Mouse (Mus musculus): ENCODE data around the gene Hint2. TPM values are rescaled to one million over a fixed set of nuclear protein-coding genes. Genes with fewer than 3 reads are reported as not detected.

Gene Hint2
- polyA plus RNA-seq, 1 experiment from 2014 or later: 78.3 TPM

DNA sequence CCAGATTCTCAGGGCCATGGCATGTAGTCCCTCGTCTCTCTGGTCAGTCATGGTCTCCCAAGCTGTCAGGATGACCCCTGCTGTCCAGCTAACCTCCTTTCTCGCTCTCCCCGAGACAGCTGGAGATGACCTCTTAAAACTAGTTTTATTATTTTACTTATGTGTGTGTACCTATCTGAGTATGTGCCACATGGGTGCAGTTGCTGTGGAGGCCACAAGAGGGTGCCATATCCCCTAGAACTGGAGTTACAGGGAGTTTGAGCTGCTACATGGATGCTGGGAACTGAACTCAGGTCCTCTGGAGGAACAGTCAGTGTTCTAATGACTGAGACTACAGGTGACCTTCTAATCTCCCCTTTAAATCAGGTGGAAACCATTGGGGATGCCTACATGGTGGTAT is 6.5 kb downstream of the Hint2 start:
- no peak overlapping the region for H3K9ac ChIP-seq
- H3K4me2 ChIP-seq (replicated peaks): no peak overlapping the region
- no peaks in the 10 kb centered on the region for H3K27me3 ChIP-seq
- H3K27ac ChIP-seq: no peak overlapping the region
- no peak for ATAC-seq (ENCODE audit: low FRiP score)
- H3K9me3 ChIP-seq (replicated peaks): peaks cover 7% of the 10 kb centered on the region
- peaks cover 41% of the 10 kb centered on the region for H3K36me3 ChIP-seq
- peaks cover 10% of the 10 kb centered on the region; the same call in 1 of the 2 replicates for H3K4me1 ChIP-seq
- 94% methylated on average over 3 of the region's 3 CpGs for WGBS
- no peak overlapping the region for H3K4me3 ChIP-seq

DNA sequence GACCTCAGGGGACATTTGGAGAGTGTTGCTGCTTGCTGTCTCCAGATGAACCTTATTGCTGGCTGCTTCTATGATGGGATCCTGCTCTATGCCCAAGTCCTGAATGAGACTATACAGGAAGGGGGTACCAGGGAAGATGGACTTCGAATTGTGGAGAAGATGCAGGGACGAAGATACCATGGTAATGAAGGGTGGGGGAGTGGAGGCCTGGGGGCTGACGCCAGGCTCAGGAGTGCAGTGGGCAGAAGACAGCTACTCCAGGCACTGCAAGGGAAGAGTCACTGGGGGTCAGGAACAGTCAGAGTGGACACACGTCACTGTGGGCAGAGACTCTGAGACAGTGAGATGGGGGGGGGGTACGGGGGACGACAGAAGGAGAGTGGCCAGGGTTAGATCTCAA is 15.8 kb downstream of the Hint2 start:
- Histone ChIP-seq H3K36me3 (peaks cover 15% of the 10 kb centered on the region), H3K4me1 (peaks cover 6% of the 10 kb centered on the region; the same call in 1 of the 2 replicates), H3K9me3 (replicated peaks) (no peaks in the 10 kb centered on the region), H3K4me2 (replicated peaks) (no peak overlapping the region), H3K9ac (no peak overlapping the region), H3K27me3 (no peaks in the 10 kb centered on the region), H3K4me3 (no peak overlapping the region), H3K27ac (no peak overlapping the region)
- no peak for ATAC-seq (ENCODE audit: low FRiP score)
- 77% methylated on average over 6 of the region's 6 CpGs for WGBS

DNA sequence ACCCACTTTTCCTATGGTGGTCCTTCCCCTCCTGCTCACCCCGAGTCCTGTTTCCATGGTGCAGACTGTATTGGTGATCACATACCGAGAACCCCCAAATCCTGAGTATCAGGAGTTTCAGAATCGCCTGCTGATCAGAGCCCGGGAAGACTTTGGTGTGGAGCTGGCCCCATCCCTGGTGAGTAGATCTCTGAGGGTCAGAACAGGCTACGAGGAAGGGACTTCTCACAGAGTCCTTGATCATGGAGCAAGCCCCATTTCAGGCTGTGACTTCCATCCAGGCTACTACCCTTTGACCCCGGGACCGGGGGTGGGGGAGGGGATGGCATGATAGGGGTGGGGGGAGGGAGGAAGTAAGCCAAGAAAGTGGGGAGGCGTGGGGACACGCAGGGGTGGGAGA is 16.2 kb downstream of the Hint2 start:
- no peak for ATAC-seq (ENCODE audit: low FRiP score)
- H3K36me3 ChIP-seq: peaks cover 10% of the 10 kb centered on the region
- H3K4me1 ChIP-seq: peaks cover 6% of the 10 kb centered on the region; the same call in 1 of the 2 replicates
- H3K27me3 ChIP-seq: no peaks in the 10 kb centered on the region
- no peak overlapping the region for H3K4me3 ChIP-seq
- no peak overlapping the region for H3K9ac ChIP-seq
- no peak overlapping the region for H3K27ac ChIP-seq
- 76% methylated on average over 9 of the region's 9 CpGs for whole genome bisulfite sequencing
- no peak overlapping the region for H3K4me2 ChIP-seq (replicated peaks)
- no peaks in the 10 kb centered on the region for H3K9me3 ChIP-seq (replicated peaks)

DNA sequence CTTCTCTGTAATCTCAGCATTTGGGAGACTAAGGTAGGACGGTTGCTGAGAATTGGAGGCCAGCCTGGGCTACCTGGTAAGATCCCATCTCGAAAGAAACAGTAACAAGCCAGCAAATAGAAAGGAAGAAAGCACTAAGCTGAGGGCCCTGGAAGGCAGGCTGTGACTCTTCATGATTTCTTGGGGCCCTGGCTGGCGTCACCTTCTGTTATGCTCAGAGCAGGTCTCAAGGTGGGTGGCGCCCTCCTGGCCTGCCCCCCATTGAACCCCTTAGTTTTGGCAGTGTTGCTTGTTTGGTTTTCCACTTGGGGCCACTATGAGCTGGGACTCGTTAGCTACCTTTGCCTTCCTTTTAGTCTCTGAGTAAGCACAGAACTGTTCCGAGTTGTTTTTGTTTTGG is 19.5 kb downstream of the Hint2 start:
- ATAC-seq (ENCODE audit: low FRiP score): no peak
- no peak overlapping the region for H3K4me2 ChIP-seq (replicated peaks)
- peaks cover 5% of the 10 kb centered on the region; the same call in 1 of the 2 replicates for H3K27me3 ChIP-seq
- H3K4me3 ChIP-seq: no peak overlapping the region
- no peak overlapping the region for H3K27ac ChIP-seq
- H3K9me3 ChIP-seq (replicated peaks): no peaks in the 10 kb centered on the region
- H3K36me3 ChIP-seq: no peaks in the 10 kb centered on the region
- WGBS: 79% methylated on average over 6 of the region's 6 CpGs
- H3K4me1 ChIP-seq: peaks cover 28% of the 10 kb centered on the region
- H3K9ac ChIP-seq: no peak overlapping the region

- H3K9ac ChIP-seq: no peak overlapping the region
- WGBS: 83% methylated on average over 7 of the region's 7 CpGs
- peaks cover 5% of the 10 kb centered on the region; the same call in 1 of the 2 replicates for H3K27me3 ChIP-seq
- 0 out of 2 replicates have a peak overlapping the region, but pooled peaks have one; percentile 8 for H3K4me2 ChIP-seq (replicated peaks)
- H3K9me3 ChIP-seq (replicated peaks): no peaks in the 10 kb centered on the region
- ATAC-seq (ENCODE audit: low FRiP score): no peak
- H3K36me3 ChIP-seq: no peaks in the 10 kb centered on the region
- no peak overlapping the region for H3K27ac ChIP-seq
- no peak overlapping the region for H3K4me3 ChIP-seq
- H3K4me1 ChIP-seq: peaks cover 43% of the 10 kb centered on the region
These were observed 21.5 kb downstream of the Hint2 start for GRCm38 (mm10) chr4:43634621-43635374.

GRCm38 (mm10) chr4:43633736-43634135 is 22.5 kb downstream of the Hint2 start:
- Histone ChIP-seq H3K9ac (no peak overlapping the region), H3K4me2 (replicated peaks) (peak overlapping the region; percentile 85), H3K36me3 (no peaks in the 10 kb centered on the region), H3K4me1 (peaks cover 43% of the 10 kb centered on the region), H3K27ac (no peak overlapping the region), H3K27me3 (peaks cover 5% of the 10 kb centered on the region; the same call in 1 of the 2 replicates), H3K9me3 (replicated peaks) (no peaks in the 10 kb centered on the region), H3K4me3 (0 out of 2 replicates have a peak overlapping the region, but pooled peaks have one; percentile 7)
- WGBS: 89% methylated on average over 2 of the region's 2 CpGs
- ATAC-seq (ENCODE audit: low FRiP score): no peak

- peaks cover 5% of the 10 kb centered on the region; the same call in 1 of the 2 replicates for H3K27me3 ChIP-seq
- H3K4me1 ChIP-seq: peaks cover 43% of the 10 kb centered on the region
These were observed 23.0 kb downstream of the Hint2 start for GRCm38 (mm10) chr4:43633296-43633695.

DNA sequence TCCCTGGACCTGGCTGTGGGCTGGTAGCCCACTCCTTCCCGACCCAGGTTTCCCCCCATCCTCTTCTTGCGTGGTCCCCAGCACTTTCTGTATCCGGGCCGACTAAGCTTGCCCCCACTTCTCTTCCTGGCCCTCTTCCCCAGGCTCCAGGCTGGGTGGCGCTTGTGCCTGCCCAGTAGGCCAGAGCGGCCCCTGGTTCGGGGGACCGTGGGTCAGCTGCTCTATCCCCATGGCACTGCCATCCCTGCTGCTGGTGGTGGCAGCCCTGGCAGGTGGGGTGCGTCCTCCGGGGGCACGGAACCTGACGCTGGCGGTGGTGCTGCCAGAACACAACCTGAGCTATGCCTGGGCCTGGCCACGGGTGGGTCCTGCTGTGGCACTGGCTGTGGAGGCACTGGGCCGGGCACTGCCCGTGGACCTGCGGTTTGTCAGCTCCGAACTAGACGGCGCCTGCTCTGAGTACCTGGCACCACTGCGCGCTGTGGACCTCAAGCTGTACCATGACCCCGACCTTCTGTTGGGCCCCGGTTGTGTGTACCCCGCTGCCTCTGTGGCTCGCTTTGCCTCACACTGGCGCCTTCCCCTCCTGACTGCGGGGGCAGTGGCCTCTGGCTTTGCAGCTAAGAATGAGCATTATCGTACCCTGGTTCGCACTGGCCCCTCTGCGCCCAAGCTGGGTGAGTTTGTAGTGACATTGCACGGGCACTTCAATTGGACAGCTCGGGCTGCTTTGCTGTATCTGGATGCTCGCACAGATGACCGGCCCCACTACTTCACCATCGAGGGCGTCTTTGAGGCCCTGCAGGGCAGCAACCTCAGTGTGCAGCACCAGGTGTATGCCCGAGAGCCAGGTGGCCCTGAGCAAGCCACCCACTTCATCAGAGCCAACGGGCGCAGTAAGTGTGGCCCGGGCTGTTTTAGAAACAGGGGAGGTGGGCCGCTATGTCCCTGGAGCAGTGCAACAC is 24.0 kb downstream of the Hint2 start:
- peak; percentile 32; the same call in 1 of the 2 replicates for ATAC-seq (ENCODE audit: low FRiP score)
- H3K27ac ChIP-seq: peak overlapping the region; percentile 92
- 40% methylated on average over 42 of the region's 42 CpGs for WGBS
- H3K4me2 ChIP-seq (replicated peaks): peak overlapping the region; percentile 85
- H3K36me3 ChIP-seq: no peaks in the 10 kb centered on the region
- peak overlapping the region; percentile 93 for H3K9ac ChIP-seq
- peak overlapping the region; percentile 68 for H3K4me3 ChIP-seq
- no peaks in the 10 kb centered on the region for H3K9me3 ChIP-seq (replicated peaks)
- peaks cover 43% of the 10 kb centered on the region for H3K4me1 ChIP-seq
- peaks cover 5% of the 10 kb centered on the region; the same call in 1 of the 2 replicates for H3K27me3 ChIP-seq

More at GRCm38 (mm10) chr4:43633296-43633695, 23.0 kb downstream of the Hint2 start:
- ATAC-seq (ENCODE audit: low FRiP score): no peak
- H3K27ac ChIP-seq: no peak overlapping the region
- peak overlapping the region; percentile 85 for H3K4me2 ChIP-seq (replicated peaks)
- H3K9ac ChIP-seq: no peak overlapping the region
- no peaks in the 10 kb centered on the region for H3K36me3 ChIP-seq
- 0 out of 2 replicates have a peak overlapping the region, but pooled peaks have one; percentile 7 for H3K4me3 ChIP-seq
- no peaks in the 10 kb centered on the region for H3K9me3 ChIP-seq (replicated peaks)
- 72% methylated on average over 8 of the region's 8 CpGs for WGBS

DNA sequence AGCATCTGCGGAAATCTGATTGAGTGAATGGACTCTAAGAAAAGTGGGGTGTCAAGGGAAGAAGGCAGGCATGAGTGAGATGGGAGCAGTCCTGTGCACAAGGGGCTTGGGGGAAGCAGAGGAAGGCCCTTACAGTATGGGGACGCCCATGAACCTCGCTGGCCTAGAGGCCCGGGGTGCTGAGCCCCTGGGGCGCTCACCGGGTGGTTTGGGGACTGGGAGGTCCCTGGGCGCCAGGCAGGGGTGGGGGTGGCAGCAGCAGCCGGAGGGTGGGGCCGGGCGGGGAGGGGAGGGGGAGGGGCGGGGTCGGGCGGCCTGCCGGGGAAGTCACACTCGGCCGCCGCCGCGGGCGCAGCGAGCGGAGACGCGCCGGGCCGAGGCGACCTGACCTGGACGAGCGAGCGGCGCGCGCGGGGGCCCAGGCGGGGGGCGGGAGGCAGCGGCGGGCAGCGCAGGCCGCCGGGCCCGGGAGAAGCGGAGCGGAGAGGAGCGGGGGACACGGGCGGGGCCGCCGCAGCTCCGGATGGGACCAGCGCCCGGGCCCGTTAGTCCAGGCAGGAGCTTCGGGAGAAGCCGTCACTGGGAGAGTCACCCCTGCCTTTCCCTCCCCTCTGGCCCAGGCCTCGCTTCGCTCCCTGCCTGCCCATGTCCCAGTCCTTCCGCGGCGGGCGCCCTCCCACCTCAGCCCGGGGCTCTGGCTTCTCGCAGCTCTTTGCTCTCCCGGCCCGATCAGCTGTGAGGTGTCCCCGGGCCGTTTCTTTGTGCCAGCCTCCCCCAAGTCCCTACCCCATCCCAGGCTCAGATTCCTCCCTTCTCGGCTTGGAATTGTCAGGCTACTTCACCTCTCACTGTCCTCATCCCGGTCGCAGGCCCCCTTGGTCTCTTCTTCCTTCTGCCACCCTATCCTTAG is 25.0 kb downstream of the Hint2 start, which contains the start of gene Npr2:
TSS of gene Npr2 (plus strand) at position 890 of the 910 bp plus-strand sequence.
- Histone ChIP-seq H3K27me3 (peaks cover 5% of the 10 kb centered on the region; the same call in 1 of the 2 replicates), H3K9ac (peak within 1 kb of the TSS; percentile 93), H3K4me1 (peaks cover 43% of the 10 kb centered on the region), H3K4me3 (peak within 1 kb of the TSS; percentile 68), H3K27ac (peak within 1 kb of the TSS; percentile 92), H3K4me2 (replicated peaks) (peak within 1 kb of the TSS; percentile 85), H3K9me3 (replicated peaks) (no peaks in the 10 kb centered on the region), H3K36me3 (no peaks in the 10 kb centered on the region)
- ATAC-seq (ENCODE audit: low FRiP score): peak; percentile 38; the same call in 1 of the 2 replicates
- WGBS: 1% methylated on average over 40 of the region's 70 CpGs

DNA sequence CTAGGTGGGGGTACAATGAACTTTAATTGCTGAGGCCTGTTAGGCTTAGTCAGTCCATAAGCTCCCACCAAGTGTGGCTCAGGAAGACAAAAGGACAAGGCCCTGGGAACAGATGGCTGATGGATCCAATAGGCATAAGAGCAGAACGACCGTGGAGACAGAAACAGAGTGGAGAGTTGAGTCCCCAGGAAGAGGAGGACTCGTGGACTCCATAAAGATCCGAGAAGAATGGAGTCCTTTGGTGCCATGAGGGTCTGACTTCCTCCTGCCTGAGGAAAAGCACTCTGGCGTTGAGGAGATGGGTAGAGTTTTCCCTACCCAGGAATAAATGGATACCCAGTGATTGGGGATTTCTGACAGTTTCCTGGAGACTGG is 25.6 kb downstream of the Hint2 start:
- Histone ChIP-seq H3K9ac (no peak overlapping the region), H3K27me3 (peaks cover 5% of the 10 kb centered on the region; the same call in 1 of the 2 replicates), H3K4me3 (peak overlapping the region; percentile 68), H3K36me3 (no peaks in the 10 kb centered on the region), H3K4me2 (replicated peaks) (peak overlapping the region; percentile 85), H3K4me1 (peaks cover 38% of the 10 kb centered on the region), H3K27ac (peak overlapping the region; percentile 92), H3K9me3 (replicated peaks) (no peaks in the 10 kb centered on the region)
- peak; percentile 20 for ATAC-seq (ENCODE audit: low FRiP score)
- WGBS: 16% methylated on average over 5 of the region's 5 CpGs

DNA sequence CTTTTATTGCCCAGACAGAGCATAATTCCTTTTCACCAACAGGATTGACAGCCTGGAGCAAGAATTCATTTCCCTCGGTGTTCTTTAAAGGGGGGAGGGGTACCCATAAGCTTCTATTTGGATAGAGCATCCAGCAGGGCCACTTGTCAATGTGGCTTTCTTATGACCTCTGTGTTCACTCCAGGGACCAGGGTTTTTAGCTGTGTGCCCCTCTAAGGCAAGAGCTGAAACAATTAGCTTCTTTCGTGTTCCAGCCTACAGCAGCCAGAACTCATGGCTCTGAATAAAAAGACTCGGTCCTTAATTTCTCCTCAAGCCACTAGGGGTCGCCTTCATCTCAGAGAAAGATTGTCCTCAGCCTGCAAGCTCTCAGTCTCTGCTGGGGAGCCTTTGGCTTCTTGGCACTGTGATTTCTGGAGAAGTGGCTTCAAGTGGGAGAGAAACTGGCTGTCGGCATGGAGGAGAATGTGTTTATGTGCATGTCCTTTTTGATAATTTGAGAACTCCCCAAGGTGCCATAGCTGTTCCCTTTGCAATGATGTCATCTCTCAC is 26.2 kb downstream of the Hint2 start:
- peaks cover 37% of the 10 kb centered on the region for H3K4me1 ChIP-seq
- H3K9me3 ChIP-seq (replicated peaks): peaks cover 6% of the 10 kb centered on the region; the same call in 1 of the 2 replicates
- H3K4me2 ChIP-seq (replicated peaks): peak overlapping the region; percentile 36
- peaks cover 5% of the 10 kb centered on the region; the same call in 1 of the 2 replicates for H3K27me3 ChIP-seq
- no peak overlapping the region for H3K4me3 ChIP-seq
- peak overlapping the region; percentile 92 for H3K27ac ChIP-seq
- peak; percentile 72 for ATAC-seq (ENCODE audit: low FRiP score)
- no peaks in the 10 kb centered on the region for H3K36me3 ChIP-seq
- WGBS: 3% methylated on average over 5 of the region's 5 CpGs
- peak overlapping the region; percentile 38; the same call in 1 of the 2 replicates for H3K9ac ChIP-seq

Data from hindbrain, embryonic 12.5 days (tissue).